Mouse (Mus musculus) right cerebral cortex, adult 18-20 months (tissue): ENCODE measurements around the gene Usp50.
A peak's percentile ranks its signal among the peaks of the same experiment; 100 is the strongest.

Experiments
- DNase-seq: peaks from one replicate; pipeline ENCODE4 v3.0.0; 2022; ENCODE audit warnings: mixed read lengths

The Usp50 gene

GRCm38 (mm10) chr2:126740314-126740713, 43.0 kb downstream of the Usp50 start:
- no peak for DNase-seq

GRCm38 (mm10) chr2:126735339-126736073, 47.8 kb downstream of the Usp50 start:
- DNase-seq, result no peak

- no peak for DNase-seq
These were observed 52.8 kb downstream of the Usp50 start for GRCm38 (mm10) chr2:126730502-126730901.

DNA sequence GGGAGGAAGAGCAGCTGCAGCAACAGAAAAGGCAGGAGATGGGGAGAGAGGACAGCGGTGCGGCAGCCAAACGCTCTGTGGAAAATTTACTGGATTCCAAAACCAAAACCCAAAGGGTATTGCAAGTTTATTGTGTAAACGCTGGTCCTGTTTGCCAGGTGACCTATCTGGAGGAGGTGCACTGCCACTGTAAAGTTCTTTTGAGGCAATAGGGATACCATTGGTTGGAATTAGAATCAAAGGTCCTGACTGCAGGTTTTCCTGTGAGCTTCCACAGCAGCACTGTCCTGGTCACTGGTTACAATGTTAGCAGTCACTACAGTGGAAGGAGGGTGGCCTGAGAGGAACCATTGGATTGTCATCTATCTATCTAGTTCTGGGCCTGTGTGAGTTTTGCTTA, 54.1 kb downstream of the Usp50 start:
- DNase-seq, result no peak

DNA sequence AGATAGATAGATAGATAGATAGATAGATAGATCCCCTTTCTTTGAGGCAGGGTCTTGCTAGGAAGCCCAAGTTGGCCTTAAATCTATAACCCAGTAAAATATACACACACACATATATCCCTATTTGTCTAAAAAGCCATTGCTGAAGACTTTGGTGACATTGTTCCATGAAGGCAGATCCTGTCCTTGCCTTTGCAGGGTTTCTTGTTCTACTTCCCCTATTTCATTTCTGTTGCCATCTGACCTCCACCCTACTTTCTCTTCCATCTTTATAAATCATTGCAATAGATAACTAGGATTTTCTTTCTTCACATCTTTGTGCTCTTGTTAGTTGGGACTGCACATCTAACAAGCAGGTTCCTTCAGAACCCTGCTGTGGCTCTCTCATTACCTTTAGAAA, 70.3 kb downstream of the Usp50 start:
- DNase-seq, result no peak

DNA sequence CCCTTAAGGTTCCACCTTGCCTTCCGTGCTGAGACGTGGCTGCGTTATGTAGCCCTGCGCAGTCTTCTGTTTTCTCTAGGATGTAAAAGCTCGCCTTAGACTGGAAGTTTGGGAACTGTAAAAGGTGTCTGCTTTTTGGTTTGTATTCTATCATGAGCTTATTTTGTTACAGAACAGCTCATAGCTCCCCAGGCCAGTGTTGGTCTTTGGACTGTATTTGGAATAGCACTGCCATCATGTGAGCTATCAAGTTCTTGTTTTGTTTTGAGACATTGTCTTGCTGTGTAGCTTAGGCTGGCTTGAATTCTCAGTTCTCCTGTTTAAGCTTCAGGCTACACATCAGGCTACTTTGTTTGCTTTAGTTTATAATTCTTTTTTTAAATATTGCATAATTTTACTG, 70.7 kb downstream of the Usp50 start:
- DNase-seq, result no peak

DNA sequence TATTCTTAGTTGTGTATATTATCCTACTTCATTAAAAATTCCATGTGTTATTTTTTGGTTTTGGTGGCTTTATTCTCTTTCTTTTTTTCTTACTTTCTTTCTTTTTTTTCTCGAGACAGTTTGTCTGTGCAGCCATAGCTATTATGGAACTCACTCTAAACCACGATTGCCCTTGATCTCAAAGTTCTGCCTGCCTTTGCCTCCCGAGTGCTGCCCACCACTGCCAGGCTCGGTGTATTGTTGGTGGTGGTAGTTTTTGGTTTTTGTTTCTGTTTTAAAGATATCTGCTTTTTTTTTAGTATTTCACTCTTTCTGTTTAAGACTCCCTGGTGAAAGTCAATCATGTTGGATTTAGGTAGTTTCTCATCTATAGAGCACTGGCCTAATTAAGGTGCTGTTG, 74.9 kb downstream of the Usp50 start:
- no peak for DNase-seq

DNA sequence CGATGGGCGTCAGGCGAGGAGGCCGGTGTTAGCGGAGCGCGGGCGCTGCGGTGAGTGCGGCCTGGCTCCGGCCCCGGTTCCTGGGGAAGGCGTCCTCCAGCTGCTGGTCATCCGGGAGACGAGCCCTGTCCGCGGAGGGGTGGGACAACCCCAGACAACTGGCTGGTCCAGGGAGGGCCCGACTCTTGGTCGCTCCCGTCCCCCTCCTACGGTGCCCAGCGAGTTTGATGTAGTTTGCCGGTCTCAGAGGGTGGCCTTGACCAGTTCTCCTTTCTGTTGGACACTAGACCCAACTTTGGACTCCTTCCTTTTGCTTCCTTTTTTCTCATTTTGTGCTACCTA, 75.9 kb downstream of the Usp50 start:
- no peak for DNase-seq

DNA sequence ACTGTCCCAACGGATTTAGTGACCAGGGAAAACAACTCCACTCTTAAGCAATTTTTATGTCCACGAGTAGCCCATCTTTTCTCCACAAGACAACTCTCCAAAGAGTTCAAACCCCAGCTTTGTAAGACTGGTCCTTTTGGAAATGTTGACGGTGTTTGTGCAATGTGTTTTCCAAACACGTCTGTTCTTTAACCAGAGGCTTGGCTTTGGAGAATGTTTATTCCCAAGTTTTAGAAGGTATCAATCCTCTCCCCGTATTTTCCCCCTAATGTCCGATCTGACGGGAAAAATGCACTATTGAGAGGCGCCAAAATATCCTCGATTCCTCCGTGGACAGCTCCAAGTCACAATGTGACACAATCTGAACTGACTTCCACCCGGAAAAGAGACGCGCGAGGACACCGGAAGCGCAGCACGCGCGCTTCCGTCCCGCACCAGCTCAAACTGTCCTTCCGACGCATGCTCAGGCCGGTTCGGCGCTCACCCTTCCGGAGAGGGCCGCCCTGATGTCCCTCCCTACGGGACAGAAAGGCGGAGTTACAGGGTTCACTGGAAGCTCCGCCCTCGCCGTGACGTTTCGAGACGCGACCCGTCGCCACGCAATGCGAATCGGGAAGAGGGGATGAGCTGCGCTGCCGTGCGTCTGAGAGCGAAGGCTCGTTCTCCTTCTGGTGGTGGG, 76.4 kb downstream of the Usp50 start, which contains the start of gene Usp8:
TSS of gene Usp8 (plus strand) at position 570 of the 679 bp plus-strand sequence.
- DNase-seq, result peak; percentile 99

- DNase-seq, result no peak
These were observed 88.0 kb downstream of the Usp50 start for GRCm38 (mm10) chr2:126695285-126695684.

GRCm38 (mm10) chr2:126691290-126691689, 92.0 kb downstream of the Usp50 start:
- DNase-seq, result no peak

- no peak for DNase-seq
These were observed 100.3 kb downstream of the Usp50 start for GRCm38 (mm10) chr2:126682937-126683336.

GRCm38 (mm10) chr2:126682333-126682732, 100.9 kb downstream of the Usp50 start:
- no peak for DNase-seq

- no peak for DNase-seq
These were observed 105.9 kb downstream of the Usp50 start for GRCm38 (mm10) chr2:126677366-126677765.

DNA sequence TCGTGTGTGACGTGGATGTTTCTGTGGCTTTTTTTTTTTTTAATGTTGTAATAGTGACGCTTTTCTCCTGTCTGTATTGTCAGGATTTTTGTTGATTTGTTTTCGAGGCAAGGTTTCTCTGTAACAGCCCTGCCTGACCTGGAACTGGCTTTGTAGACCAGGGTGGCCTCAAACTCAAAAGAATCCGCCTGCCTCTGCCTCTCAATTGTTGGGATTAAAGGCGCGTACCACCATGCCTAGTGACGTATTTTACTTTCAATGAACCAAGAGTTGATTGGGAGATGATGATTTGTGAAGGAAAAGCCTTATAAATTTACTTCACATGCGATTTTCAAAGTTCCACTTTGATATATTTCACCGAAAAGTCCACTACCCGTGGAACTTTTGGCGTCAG, 107.2 kb downstream of the Usp50 start, which contains the start of gene Gabpb1:
TSS of gene Gabpb1 (minus strand) at position 216 of the 394 bp plus-strand sequence.
- no peak for DNase-seq

DNA sequence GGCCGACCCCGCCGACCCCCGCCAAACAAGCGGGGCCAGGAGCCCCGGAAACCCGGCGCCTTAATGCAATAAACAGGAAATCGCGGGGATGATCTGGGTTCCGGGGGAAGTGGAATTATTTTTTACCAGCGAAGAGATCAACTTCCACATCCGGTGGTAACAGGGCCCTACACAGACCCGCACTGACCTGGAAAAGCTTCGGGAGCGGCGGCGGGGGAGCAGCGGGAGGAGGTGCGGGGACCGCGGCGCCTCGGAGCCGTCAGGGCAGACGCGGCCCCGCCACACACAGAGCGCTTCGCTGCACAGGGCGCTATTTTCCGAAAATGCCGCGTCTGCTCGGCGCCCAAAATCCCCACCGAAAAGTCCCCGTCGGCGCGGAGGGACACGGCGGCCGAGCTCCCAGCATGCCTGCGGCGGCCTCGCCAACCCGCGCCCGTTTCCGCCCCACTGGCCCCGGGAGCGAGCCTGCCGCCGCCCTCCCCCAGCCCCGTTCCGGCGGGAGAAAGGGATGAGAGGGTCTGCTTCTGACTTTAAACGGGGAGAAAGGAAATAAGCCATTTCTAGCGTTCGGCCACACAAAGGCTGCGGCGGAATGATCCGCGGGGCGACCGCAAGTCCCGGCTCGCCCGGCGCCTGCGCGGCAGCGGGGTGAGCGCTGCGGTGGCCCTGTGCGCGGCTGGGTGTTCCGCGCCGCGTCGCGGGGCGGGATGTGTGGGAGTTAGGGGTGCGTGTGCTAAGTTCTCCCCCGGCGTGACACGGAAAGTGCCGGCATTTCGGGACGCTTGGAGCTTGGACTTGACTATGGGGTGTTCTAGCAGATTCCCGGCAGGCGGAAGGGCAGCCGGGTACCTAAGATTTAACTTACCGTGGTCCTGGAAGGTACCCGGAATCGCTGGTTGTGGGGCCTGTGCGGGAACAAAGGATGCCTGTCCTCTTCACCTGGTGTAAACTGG, 107.8 kb downstream of the Usp50 start:
- peak; percentile 87 for DNase-seq

GRCm38 (mm10) chr2:126674441-126675168, 108.7 kb downstream of the Usp50 start:
- DNase-seq, result no peak

GRCm38 (mm10) chr2:126673317-126674242, 109.7 kb downstream of the Usp50 start:
- DNase-seq, result no peak

GRCm38 (mm10) chr2:126668621-126669252, 114.5 kb downstream of the Usp50 start:
- DNase-seq, result no peak

- DNase-seq, result no peak
These were observed 117.3 kb downstream of the Usp50 start for GRCm38 (mm10) chr2:126665984-126666383.

DNA sequence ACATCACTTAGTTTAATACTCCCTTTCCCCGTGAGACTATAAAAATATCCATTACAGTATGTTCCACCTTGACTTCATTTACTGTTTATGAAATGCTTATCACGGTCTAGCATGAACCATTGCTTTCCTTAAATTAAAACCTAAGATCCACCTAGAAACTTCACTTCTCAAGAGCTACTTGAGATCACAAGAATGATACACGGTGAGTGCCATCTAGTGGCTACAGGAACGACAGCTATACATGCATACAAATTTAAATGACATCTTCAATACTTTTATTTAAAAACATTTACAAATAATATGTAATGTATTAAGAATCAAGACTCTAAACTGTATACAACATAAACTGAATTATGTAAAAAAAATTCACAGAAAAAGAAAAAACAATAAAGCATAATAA, 119.8 kb downstream of the Usp50 start:
- peak; percentile 5 for DNase-seq
